Mouse (Mus musculus): ENCODE data around the gene Vmn2r74. TPM values are rescaled to one million over a fixed set of nuclear protein-coding genes. Genes with fewer than 3 reads are reported as not detected.

Gene Vmn2r74
- not detected in 2 replicates for polyA plus RNA-seq (2014; fragmentation: Nextera tagmentation; extraction: Ambion mirVana)

GRCm38 (mm10) chr7:85961529-85961928 is at the start of gene Vmn2r74:
Vmn2r74 (minus strand) TSS chr7:85961629.
- Histone ChIP-seq H3K9me3 (ENCODE audit: control insufficient read depth, low read length) (no peaks in the 10 kb centered on the region), H3K4me2 (ENCODE audit: low read depth, low read length) (no peak within 1 kb of the TSS), H3K27ac (replicated peaks; ENCODE audit: low read depth, low read length) (no peak within 1 kb of the TSS), H3K9ac (ENCODE audit: low read depth, low read length) (no peak within 1 kb of the TSS), H3K4me3 (ENCODE audit: low read depth, low read length) (no peak within 1 kb of the TSS), H3K27me3 (replicated peaks; ENCODE audit: control insufficient read depth, insufficient read depth, low read length) (no peaks in the 10 kb centered on the region), H3K4me1 (ENCODE audit: control insufficient read depth, insufficient read depth, low read length) (no peaks in the 10 kb centered on the region), H3K36me3 (ENCODE audit: control insufficient read depth, insufficient read depth, low read length) (no peaks in the 10 kb centered on the region)
- DNase-seq (ENCODE audit: low spot score), result no peak
- no peak for ATAC-seq (ENCODE audit: low read depth)

GRCm38 (mm10) chr7:86007533-86007932 is 46.1 kb upstream of the Vmn2r74 start:
- H3K27ac ChIP-seq (replicated peaks; ENCODE audit: low read depth, low read length), result no peak overlapping the region
- H3K36me3 ChIP-seq (ENCODE audit: control insufficient read depth, insufficient read depth, low read length), result no peaks in the 10 kb centered on the region
- H3K9ac ChIP-seq (ENCODE audit: low read depth, low read length), result no peak overlapping the region
- DNase-seq (ENCODE audit: low spot score), result no peak
- H3K4me3 ChIP-seq (ENCODE audit: low read depth, low read length), result no peak overlapping the region
- H3K4me1 ChIP-seq (ENCODE audit: control insufficient read depth, insufficient read depth, low read length), result no peaks in the 10 kb centered on the region
- 0 out of 2 replicates have a peak, but pooled peaks cover 8% of the 10 kb centered on the region for H3K9me3 ChIP-seq (ENCODE audit: control insufficient read depth, low read length)
- H3K4me2 ChIP-seq (ENCODE audit: low read depth, low read length), result no peak overlapping the region
- WGBS, result 88% methylated on average over 2 of the region's 2 CpGs
- ATAC-seq (ENCODE audit: low read depth), result no peak
- no peaks in the 10 kb centered on the region for H3K27me3 ChIP-seq (replicated peaks; ENCODE audit: control insufficient read depth, insufficient read depth, low read length)

Other genes with a start within 250 kb of the Vmn2r74 start
- not detected in 2 replicates for gene Vmn2r72, start 206.5 kb downstream of the Vmn2r74 start, polyA plus RNA-seq (2014; fragmentation: Nextera tagmentation; extraction: Ambion mirVana)
- not detected in 2 replicates for gene Vmn2r73, start 85.4 kb downstream of the Vmn2r74 start, polyA plus RNA-seq (2014; fragmentation: Nextera tagmentation; extraction: Ambion mirVana)
- gene Vmn2r75, start 210.1 kb upstream of the Vmn2r74 start, polyA plus RNA-seq (2014; fragmentation: Nextera tagmentation; extraction: Ambion mirVana), result not detected in 2 replicates

All from embryonic facial prominence, embryonic 14.5 days (tissue).